Mouse (Mus musculus): ENCODE measurements at regions not wholly inside any gene's neighbourhood (a gene's known extent, or its start where the extent isn't known, plus 50 kb on each side); places are given as distances from the start of the nearest gene placed in this dataset.

- no peak for TF ChIP-seq CTCF (IDR thresholded peaks at IDR 0.05; ENCODE audit: low read depth, low read length)
- no peak for TF ChIP-seq POLR2A (IDR thresholded peaks at IDR 0.05; ENCODE audit: borderline replicate concordance, low read depth, low read length)
Observed at GRCm38 (mm10) chr12:47406131-47406530, 587.4 kb upstream of the Nova1 start.
